Mouse (Mus musculus) lung, adult 10 weeks (tissue): Measurements from ENCODE around the gene Eif5b. TPM values are rescaled to one million over a fixed set of nuclear protein-coding genes. Genes with fewer than 3 reads are reported as not detected.

Experiments
- polyA plus RNA-seq: library from polyadenylated mRNA; stranded (reverse); fragments of 350-450 nt; fragmentation: Illumina TruSeq; extraction: RNeasy Lipid Tissue Mini Kit (QIAGEN cat#74804); gene quantifications from one replicate; pipeline ENCODE4 v1.2.3, GENCODE M21; 2014; ENCODE audit warnings: low read depth, low replicate concordance; ENCODE audit not compliant: insufficient read depth

Gene Eif5b
- polyA plus RNA-seq: 20.9 TPM

GRCm38 (mm10) chr1:37997867-37998266, at the start of gene Eif5b, which contains the start of gene Txndc9:
Eif5b (plus strand) TSS chr1:37998010.
Txndc9 (minus strand) TSS chr1:37997893.

DNA sequence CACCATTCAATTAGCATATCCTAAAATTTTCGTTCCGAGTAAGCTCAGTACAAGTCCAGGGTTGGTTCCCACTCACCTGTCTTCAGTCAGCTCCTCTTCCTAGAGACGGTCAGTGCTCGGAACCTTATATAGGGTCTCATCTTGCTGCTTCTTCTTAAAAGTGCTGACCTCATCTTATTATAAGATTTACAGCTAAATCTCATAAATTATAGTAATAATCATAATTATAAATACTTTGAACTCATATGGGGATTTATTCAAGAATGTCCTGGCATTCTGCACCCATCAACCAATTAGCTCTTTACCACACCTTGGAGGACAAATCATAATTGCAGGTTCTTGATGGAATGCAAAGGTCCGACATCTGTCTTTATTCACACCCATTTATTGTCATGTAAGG, 40.2 kb upstream of the Eif5b start, which contains the start of gene Lyg1:
Gene Lyg1 (minus strand): TSS at position 101 of the 400 bp plus-strand sequence.

Other genes starting within 250 kb of the Eif5b start
- 4.6 TPM for gene Tsga10, start 131.6 kb upstream of the Eif5b start, polyA plus RNA-seq
- gene Lipt1, start 126.3 kb upstream of the Eif5b start, polyA plus RNA-seq: 2.1 TPM
- gene Mitd1, start 107.6 kb upstream of the Eif5b start, polyA plus RNA-seq: 17.6 TPM
- 118 TPM for gene Mrpl30, start 107.5 kb upstream of the Eif5b start, polyA plus RNA-seq
- not detected for gene Lyg2, start 81.5 kb upstream of the Eif5b start, polyA plus RNA-seq
- not detected for gene Lyg1, start 40.3 kb upstream of the Eif5b start, polyA plus RNA-seq
- gene Txndc9, start 117 bp upstream of the Eif5b start, polyA plus RNA-seq: 45.9 TPM
- gene Rev1, start 131.8 kb downstream of the Eif5b start, polyA plus RNA-seq: 6.4 TPM